Mouse (Mus musculus) retina, postnatal 7 days (tissue): ENCODE results near the gene Depdc7.
A peak's percentile ranks its signal among the peaks of the same experiment; 100 is the strongest.

Experiments used
- DNase-seq: peaks from one replicate; pipeline ENCODE4 v3.0.0-alpha.2; 2012; ENCODE audit warnings: low read depth, low spot score

The Depdc7 gene

DNA sequence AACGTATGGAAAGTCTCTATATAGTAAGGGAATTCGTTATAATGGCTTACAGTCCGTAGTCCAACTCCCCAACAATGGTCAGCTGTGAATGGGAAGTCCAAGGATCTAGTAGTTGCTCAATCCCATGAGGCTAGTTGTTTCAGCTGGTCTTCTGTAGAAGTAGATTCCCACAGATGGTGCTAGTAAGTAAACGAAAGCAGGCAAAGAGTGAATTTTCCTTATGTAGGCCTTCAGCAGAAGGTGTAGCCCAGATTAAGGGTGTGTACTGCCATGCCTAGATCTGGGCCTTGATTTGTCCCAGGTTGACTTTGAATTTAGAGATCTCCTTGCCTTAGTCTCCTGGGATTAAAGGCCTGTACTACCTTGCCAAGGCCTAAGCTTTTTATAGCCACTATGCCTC, 26.4 kb downstream of the Depdc7 start, which contains the start of gene Pin1rt1:
TSS of gene Pin1rt1 (minus strand) at position 101 of the 400 bp plus-strand sequence.
- DNase-seq: no peak

DNA sequence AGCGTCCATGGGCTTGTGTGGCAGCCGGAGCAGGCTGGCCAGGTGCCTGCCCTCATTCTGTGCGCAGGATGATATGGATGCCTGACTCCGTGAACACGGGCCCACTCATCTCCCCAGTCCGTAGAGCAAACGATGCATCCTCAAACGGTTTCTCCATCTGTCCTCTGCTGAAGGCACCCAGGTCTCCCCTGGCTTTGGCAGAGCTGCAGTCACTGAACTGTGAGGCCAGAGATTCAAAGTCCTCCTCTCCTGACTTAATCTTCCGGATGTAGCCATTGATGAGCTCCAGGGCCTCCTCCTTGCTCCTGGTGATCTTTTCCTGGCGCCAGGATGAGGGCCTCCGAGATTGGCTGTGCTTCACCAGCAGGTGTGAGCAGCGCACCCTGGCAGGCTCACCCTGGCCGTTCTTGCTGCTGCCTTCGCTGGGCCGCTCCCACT, 28.4 kb downstream of the Depdc7 start:
- DNase-seq: no peak

DNA sequence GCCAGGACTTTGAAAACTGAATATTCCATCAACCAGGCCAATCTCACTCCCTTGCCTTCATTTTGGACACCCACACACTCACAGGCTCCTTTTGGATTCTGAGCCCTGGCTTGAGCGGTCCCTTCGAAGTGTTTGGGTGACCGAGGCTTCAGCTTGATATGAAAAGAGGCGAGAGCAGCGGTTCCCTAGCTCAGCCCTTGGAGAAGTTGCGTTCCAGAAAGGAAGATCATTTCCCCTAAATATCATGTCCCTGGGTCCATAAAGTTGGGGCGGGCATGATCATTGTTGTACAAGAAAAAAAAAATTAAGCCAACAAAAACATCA, 30.2 kb downstream of the Depdc7 start:
- no peak for DNase-seq

DNA sequence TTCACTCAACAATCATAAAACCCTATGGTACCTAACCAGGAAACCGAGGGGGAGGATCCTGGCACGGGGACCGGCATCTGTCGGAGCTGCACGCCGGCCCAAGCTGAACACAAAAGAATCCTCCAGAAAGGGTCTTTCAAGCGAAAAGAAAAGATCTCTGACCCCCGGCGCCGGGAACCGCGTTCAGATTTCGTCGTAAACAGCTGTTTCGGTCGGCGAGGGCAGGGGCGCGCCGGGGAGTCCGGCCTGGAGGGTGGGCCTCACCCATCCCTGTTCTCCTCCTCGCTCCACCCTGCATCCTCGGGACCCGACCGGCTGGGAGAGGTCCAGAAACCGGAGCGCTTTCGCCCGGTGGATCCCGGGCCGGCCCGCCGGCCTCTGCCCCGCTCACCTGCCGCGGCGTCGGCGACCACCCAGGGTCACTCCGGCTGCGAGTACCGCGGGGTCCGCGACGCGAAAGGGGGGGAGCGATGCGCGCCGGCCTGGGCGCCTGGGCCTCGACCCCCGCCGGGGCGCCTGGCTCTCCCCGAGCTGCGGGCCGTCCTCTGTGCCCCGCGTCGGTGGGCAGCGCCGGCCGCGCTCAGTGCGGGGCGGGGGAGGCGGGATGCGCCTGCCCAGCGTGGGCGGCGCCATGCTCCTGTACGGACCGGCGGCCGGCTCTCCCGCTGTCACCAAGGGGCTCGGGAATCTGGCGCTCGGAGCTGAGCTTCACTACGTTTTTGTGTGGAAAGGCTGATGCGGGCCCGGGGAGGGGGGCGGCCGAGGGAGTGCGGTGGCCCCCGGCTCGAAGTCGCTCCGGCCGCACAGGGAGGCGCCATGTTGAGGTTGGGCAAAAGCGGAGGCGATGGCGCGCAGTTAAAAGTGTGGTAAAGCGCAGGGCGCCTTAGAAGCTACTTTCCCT, 30.8 kb downstream of the Depdc7 start, which contains the start of gene Tcp11l1:
TSS of gene Tcp11l1 (minus strand) at position 585 of the 901 bp plus-strand sequence.
- peak; percentile 49 for DNase-seq

DNA sequence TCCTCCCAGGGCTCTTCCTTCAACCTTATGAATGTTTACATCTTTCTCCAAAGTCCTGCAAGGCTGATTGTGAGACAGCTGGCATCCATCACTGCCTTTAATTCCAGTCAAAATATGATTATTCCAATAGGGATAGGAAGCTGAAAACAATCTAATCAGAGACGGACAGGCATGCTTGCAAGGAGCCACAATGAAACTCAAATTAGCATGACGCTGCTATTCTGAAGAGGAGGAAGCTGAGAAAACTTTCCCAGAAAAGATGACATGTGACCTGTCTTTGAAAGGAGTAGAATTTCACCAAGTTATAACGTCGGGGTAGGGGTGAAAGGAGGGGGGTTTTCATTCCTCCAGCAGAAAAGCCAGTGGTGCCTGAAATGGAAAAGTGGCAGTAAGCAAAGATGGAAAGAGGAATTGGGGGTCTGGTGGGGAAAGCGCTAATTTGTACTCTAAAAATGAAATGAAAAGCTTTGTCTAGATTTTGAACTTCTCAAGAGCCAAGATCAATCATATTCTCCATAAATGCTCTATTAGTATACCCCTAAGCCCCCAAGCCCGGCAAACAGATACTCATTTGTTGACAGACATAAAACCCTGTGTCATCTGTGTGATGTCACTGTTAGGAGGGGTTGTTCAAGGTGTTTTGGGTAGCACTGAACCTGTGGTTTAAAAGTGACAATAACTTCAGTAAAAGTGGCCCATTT, 31.9 kb downstream of the Depdc7 start:
- DNase-seq: no peak

DNA sequence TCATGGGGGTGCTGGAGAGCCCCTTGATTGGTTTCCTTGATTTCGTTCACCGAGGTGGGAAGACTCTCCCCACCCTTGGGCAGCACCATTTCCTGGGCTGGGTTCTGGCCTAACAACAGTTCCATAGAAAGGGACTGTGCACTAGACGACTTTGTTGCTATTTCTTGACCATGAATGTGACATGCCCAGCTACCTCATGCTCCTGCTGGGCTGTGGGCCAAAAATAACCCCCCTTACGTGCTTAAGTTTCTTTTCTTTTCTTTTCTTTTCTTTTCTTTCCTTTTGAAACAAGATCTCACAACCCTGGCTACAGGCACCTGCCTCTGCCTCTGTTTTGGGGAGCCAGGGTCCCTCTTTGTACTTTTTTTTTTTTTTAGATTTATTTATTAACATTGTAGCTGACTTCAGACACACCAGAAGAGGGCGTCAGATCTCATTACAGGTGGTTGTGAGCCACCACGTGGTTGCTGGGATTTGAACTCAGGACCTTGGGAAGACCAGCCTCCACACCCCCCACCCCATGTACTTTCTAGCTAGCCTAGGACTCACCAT, 32.8 kb downstream of the Depdc7 start:
- no peak for DNase-seq

DNA sequence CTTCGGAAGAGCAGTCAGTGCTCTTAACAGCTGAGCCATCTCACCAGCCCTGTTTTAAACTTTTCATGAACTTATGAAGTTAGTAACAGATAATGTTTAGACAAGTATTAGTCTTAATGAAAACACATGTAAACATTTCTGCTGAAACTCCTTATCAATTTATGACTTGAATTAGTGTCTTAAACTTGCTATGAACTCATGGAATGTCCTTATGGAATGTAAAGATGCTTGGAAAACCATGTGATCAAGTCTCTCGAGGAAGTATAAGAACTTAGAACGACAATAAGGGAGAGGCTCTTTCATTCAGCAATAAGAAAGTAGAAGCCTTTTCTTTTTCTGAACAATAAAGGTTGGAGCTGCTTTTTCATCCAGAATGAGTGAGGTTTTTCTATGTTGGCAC, 38.3 kb downstream of the Depdc7 start:
- no peak for DNase-seq

DNA sequence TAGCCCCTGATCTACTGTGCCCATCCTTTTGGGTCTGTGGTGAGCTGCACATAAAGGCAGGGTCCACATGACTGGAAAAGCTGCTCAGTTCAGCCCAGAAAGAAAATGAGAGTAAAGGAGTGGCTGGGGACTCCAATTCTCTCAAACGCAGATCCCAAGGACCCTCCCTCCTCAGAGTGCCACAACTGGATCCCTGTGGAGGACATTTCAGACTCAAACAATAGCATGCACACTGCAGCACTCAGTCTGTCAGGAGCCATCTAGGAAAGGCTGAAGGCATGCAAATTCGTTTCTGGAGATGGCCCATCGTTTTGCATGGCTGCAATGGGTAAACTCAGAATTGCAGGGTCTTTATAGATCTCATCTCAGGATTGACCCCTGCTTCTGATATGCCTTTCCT, 39.5 kb downstream of the Depdc7 start:
- no peak for DNase-seq

DNA sequence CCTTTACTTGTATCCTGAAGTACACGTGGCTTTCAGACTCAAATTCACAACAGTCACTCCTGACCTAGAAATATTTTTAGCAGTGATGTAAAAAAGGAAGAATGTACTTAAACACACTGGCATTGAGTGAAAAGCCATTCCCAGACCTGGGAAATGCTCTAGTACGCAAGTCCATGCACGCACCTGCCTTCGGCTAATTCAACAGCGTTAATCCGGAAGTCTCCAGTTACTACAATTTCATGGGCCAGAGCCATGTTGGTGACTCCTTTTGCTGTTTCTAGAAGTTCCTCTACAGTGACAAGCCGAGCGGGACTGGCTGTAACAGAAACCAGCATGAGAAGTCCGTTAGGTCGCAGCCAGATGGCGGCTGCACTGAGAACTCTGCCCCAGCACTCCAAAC, 43.0 kb downstream of the Depdc7 start:
- no peak for DNase-seq

DNA sequence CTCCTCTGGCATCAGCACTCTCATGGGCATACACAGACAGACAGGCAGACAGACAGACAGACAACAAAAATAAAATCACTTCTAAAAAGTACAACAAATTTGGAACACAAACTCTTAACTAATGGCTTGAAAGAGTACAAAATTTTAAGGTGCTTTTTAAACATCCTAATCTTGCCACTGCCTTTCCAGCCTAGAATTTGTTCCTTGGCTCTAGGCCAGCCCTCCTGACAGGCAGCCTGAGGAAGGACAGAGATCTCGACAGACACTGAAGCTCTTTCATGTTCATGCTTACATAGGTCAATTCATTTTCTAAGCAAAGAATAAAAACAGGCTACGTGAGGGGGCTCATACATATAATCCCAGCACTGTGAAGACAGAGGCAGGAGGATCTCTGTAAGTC, 50.1 kb downstream of the Depdc7 start:
- DNase-seq: no peak

DNA sequence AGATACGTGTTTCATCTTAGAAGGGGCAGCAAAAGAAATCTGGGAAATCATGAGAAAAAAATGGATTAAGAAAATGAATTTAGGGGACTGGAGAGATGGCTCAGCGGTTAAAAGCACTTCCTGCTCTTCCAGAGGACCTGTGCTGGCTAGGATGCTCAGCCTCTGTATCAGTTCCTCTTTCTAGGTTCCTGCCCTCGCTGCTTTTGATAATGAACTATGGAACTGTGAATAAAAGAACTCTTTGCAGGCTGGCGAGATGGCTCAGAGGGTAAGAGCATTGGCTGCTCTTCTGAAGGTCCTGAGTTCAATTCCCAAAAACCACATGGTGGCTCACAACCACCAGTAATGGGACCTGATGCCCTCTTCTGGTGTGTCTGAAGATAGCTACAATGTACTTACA, 52.0 kb downstream of the Depdc7 start:
- no peak for DNase-seq

DNA sequence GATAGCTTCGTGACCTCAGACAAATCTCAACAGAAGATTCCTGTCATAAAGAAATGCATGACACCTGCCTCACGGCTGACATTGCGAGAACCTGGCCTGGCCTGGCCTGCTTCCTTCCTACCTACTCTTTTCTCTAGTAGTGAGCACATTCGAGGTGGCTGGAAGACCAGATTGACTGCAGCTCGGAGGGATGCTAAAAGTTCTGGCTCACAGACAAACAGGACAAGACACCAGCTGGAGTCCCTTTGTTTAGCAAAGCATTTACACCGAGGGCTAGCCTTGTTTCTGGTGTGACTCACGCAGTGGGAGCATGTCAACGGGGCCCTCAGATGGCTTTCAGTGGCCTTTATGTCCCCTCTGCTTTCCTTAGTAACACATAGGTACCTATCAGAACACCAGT, 54.0 kb downstream of the Depdc7 start:
- DNase-seq: no peak

DNA sequence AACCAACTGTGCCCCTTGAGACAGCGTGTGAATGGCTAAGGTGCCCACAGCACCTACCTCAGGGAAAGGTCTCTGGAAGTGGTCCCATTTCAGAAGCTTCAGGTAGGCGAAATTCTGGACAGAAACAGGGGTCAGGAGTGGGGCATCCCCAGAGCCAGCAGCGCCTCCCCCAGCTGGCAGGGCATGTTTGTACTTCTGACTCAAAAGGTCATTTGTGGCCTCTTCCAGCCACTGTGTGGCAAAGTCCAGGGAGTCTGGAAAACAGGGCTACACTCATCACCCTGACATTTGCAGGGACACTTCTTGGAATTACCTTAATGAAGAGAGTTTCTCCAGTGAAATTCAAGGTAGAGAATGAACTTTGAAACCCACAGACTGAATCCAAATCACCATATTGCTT, 54.4 kb downstream of the Depdc7 start:
- no peak for DNase-seq

DNA sequence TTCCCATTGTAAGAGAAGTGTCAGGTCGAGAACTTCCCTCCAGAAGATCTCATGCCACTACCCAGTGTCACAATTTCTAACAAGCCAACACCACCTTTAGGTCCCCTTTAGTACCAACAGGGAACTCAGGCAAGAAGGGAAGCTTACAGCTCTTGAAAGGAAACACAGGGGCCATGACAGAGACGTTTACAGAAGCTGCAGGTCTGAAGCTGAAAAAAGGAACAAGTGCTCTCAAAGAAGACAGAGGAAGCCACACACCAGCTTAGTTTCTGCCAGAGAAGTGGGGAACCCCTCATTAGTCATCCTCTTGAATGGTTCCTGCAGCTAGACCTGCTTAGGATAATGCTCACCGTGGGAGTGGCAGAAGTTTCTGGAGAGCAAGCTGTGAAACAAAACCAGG, 55.4 kb downstream of the Depdc7 start:
- no peak for DNase-seq

DNA sequence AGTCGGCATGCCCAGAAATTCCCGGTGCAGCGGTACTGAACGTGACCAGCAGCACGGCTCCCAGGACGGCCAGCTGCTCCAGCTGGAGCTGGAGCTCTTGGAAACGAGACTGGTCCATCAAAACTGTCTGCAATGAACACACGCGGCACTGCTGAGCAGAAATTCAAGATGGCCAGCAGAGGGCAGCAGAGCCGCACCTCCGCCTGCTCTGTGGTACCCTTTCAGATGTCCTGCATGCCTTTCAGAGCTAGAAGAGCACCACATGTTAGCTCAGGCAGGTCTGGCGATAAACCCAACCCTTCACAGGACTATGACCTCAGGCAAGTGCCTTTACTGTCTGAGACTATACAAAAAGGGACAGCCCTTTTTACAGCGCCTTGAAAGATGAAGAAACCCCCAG, 57.3 kb downstream of the Depdc7 start:
- peak; percentile 75 for DNase-seq

DNA sequence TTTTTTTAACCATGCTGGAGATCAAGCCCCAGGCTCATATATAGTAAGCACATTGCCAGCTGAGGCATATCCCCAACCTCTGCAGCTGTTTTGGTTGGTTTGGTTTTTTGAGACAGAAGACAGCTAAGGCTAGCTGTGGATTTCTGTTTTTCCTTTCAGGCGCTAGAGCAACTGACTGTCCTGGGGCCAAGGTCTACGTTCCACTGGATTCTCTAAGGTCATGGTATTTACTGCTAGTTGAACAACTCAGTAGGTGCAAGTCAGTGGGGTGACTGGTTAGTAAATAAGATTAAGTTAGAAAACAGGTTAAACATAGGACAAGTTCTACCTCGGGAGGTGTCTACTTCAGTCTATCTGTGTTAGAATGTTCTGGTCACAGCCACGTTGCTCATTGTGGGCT, 57.9 kb downstream of the Depdc7 start:
- no peak for DNase-seq

DNA sequence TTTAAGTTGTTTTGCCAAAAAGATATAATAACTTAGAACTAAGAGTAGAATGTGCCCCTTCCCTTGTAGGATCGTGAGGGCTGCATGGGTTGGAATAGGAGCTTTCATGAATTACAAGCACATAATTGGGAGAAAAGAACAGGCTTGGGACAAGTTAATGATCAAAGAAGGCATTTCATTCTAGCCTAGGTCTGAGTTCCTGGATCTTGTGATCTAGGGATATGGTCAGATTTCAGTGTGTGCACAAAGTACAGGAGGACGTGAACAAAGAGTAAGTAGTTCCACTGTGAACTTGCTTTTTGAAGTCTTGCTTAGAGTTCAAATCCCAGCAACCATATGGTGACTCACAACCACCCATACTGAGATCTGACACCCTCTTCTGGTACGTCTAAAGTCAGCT, 65.4 kb downstream of the Depdc7 start:
- no peak for DNase-seq
